Mouse (Mus musculus): ENCODE measurements at regions not wholly inside any gene's neighbourhood (a gene's known extent, or its start where the extent isn't known, plus 50 kb on each side); places are given as distances from the start of the nearest gene placed in this dataset.

DNA sequence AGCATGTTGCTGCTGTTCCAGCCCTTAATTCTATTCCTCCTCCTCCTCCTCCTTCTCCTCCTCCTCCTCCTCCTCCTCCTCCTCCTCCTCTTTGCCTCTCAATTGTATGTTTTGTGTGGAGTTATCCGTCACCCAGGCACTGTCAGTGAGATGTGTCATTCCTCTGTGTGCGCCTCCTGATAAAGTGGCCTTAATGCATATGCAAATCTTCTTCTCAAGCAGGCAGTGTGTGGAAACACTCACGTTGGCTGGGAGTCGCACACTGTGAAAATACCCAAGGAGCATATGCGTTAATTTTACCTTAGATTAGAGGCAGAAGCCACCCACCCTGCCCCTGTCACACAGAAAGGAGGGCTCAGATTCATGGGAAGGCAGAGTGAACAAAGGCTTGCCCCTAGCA lies 401.0 kb downstream of the Tshz3 start:
- Histone ChIP-seq H3K36me3 (no peaks in the 10 kb centered on the region), H3K4me1 (no peaks in the 10 kb centered on the region; the same call in 1 of the 2 replicates), H3K9me3 (replicated peaks) (no peaks in the 10 kb centered on the region), H3K4me3 (replicated peaks) (no peak overlapping the region), H3K27me3 (replicated peaks) (no peaks in the 10 kb centered on the region), H3K4me2 (no peak overlapping the region), H3K27ac (replicated peaks) (no peak overlapping the region), H3K9ac (replicated peaks) (no peak overlapping the region)
- WGBS = 19% methylated on average over 5 of the region's 5 CpGs
- no peak for ATAC-seq (ENCODE audit: low FRiP score)

DNA sequence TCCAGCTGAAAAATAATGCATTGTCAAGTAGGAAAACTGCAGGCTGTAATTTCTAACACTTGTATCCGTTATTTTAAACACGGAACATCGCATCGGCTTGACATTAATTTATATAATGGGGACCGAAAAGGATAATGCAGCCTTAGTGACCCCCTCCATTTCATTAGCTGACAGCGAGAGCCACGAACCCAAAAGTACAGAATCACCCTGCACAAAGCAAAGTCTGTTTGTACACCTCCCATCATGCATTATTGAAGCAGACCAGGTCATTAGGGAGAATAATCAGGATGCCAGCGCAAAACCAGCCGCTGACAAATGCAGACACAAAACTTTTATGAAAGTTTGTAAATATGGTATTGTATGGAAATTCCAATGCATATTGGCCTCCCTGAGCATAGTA lies 406.8 kb downstream of the Tshz3 start:
- H3K36me3 ChIP-seq = no peaks in the 10 kb centered on the region
- no peaks in the 10 kb centered on the region for H3K27me3 ChIP-seq (replicated peaks)
- H3K4me1 ChIP-seq = 0 out of 2 replicates have a peak, but pooled peaks cover 7% of the 10 kb centered on the region
- H3K4me3 ChIP-seq (replicated peaks) = no peak overlapping the region
- no peak overlapping the region for H3K9ac ChIP-seq (replicated peaks)
- ATAC-seq (ENCODE audit: low FRiP score) = no peak
- H3K9me3 ChIP-seq (replicated peaks) = no peaks in the 10 kb centered on the region
- 77% methylated on average over 9 of the region's 9 CpGs for WGBS
- no peak overlapping the region for H3K4me2 ChIP-seq
- no peak overlapping the region for H3K27ac ChIP-seq (replicated peaks)

- no peak for ATAC-seq (ENCODE audit: low FRiP score)
- Histone ChIP-seq H3K4me2 (no peak overlapping the region), H3K27me3 (replicated peaks) (no peaks in the 10 kb centered on the region), H3K9me3 (replicated peaks) (no peaks in the 10 kb centered on the region), H3K4me1 (0 out of 2 replicates have a peak, but pooled peaks cover 7% of the 10 kb centered on the region), H3K9ac (replicated peaks) (no peak overlapping the region), H3K36me3 (no peaks in the 10 kb centered on the region), H3K27ac (replicated peaks) (no peak overlapping the region), H3K4me3 (replicated peaks) (no peak overlapping the region)
- 82% methylated on average over 6 of the region's 6 CpGs for WGBS
Measured at GRCm38 (mm10) chr7:37111071-37111470, 413.2 kb downstream of the Tshz3 start.

GRCm38 (mm10) chr7:37120776-37121175 lies 422.9 kb downstream of the Tshz3 start:
- Histone ChIP-seq H3K27me3 (replicated peaks) (no peaks in the 10 kb centered on the region), H3K4me3 (replicated peaks) (no peak overlapping the region), H3K36me3 (no peaks in the 10 kb centered on the region), H3K9ac (replicated peaks) (no peak overlapping the region), H3K9me3 (replicated peaks) (no peaks in the 10 kb centered on the region), H3K4me2 (no peak overlapping the region), H3K27ac (replicated peaks) (no peak overlapping the region), H3K4me1 (no peaks in the 10 kb centered on the region)
- peak; percentile 86 for ATAC-seq (ENCODE audit: low FRiP score)
- whole genome bisulfite sequencing = 65% methylated on average over 4 of the region's 4 CpGs

GRCm38 (mm10) chr7:37140191-37140590 lies 442.3 kb downstream of the Tshz3 start:
- Histone ChIP-seq H3K4me1 (peaks cover 4% of the 10 kb centered on the region; the same call in 1 of the 2 replicates), H3K27me3 (replicated peaks) (no peaks in the 10 kb centered on the region), H3K27ac (replicated peaks) (no peak overlapping the region), H3K4me3 (replicated peaks) (no peak overlapping the region), H3K9me3 (replicated peaks) (no peaks in the 10 kb centered on the region), H3K36me3 (no peaks in the 10 kb centered on the region), H3K4me2 (no peak overlapping the region), H3K9ac (replicated peaks) (no peak overlapping the region)
- WGBS = 93% methylated on average over 12 of the region's 12 CpGs
- no peak for ATAC-seq (ENCODE audit: low FRiP score)

DNA sequence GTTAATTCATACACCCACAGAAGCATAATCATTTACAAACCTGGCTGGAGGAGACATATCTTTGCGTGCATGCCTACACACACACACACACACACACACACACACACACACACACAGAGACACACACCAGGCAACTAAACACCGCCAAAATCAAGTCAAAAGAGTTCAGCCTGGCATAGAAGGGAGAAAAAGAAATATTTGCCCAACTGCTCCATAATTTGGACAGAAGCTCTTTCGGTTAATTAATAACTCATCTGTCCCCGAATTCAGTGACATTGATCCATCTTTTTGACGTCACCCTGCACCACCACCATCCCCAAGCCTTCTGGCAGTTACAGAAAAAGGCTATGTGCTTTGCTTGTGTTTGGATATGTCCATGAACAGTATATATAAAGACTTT lies 444.9 kb downstream of the Tshz3 start:
- Histone ChIP-seq H3K36me3 (no peaks in the 10 kb centered on the region), H3K27ac (replicated peaks) (no peak overlapping the region), H3K27me3 (replicated peaks) (no peaks in the 10 kb centered on the region), H3K9me3 (replicated peaks) (no peaks in the 10 kb centered on the region), H3K9ac (replicated peaks) (no peak overlapping the region), H3K4me1 (peaks cover 11% of the 10 kb centered on the region), H3K4me2 (no peak overlapping the region), H3K4me3 (replicated peaks) (no peak overlapping the region)
- WGBS = 85% methylated on average over 5 of the region's 5 CpGs
- ATAC-seq (ENCODE audit: low FRiP score) = no peak

- Histone ChIP-seq H3K9ac (replicated peaks) (no peak overlapping the region), H3K36me3 (no peaks in the 10 kb centered on the region), H3K9me3 (replicated peaks) (no peaks in the 10 kb centered on the region), H3K4me1 (peaks cover 11% of the 10 kb centered on the region), H3K4me2 (no peak overlapping the region), H3K4me3 (replicated peaks) (no peak overlapping the region), H3K27ac (replicated peaks) (no peak overlapping the region), H3K27me3 (replicated peaks) (no peaks in the 10 kb centered on the region)
- WGBS = 31% methylated on average over 6 of the region's 6 CpGs
- no peak; the same call in 1 of the 2 replicates for ATAC-seq (ENCODE audit: low FRiP score)
Measured at GRCm38 (mm10) chr7:37144303-37144702, 446.4 kb downstream of the Tshz3 start.

- H3K9ac ChIP-seq (replicated peaks) = no peak overlapping the region
- WGBS = 52% methylated on average over 5 of the region's 5 CpGs
- peaks cover 11% of the 10 kb centered on the region for H3K4me1 ChIP-seq
- H3K27me3 ChIP-seq (replicated peaks) = no peaks in the 10 kb centered on the region
- no peaks in the 10 kb centered on the region for H3K9me3 ChIP-seq (replicated peaks)
- no peak for ATAC-seq (ENCODE audit: low FRiP score)
- H3K4me3 ChIP-seq (replicated peaks) = no peak overlapping the region
- no peaks in the 10 kb centered on the region for H3K36me3 ChIP-seq
- no peak overlapping the region for H3K4me2 ChIP-seq
- no peak overlapping the region for H3K27ac ChIP-seq (replicated peaks)
Measured at GRCm38 (mm10) chr7:37149711-37150110, 451.8 kb downstream of the Tshz3 start.

DNA sequence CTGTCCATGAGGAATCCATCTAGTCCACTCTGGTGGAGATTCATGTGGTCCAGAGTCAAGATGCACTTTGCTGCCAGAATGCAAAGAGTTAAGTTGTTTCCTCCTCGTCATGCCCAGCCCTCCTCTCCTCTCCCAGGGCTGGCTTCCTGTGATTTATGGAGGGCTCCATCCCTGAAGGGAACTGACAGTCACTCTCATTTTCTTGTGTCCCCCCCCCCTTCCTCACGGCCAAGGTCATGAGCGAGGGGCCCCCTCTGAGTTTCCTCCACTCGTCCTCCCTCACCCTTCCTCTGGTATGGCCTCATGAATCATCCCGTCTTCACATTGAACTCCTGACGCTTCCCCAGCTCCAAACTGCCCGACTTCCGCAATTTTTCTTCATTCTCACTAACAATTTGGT lies 461.9 kb downstream of the Tshz3 start:
- H3K4me2 ChIP-seq = no peak overlapping the region
- no peak overlapping the region for H3K27ac ChIP-seq (replicated peaks)
- no peak for ATAC-seq (ENCODE audit: low FRiP score)
- H3K36me3 ChIP-seq = no peaks in the 10 kb centered on the region
- no peaks in the 10 kb centered on the region for H3K9me3 ChIP-seq (replicated peaks)
- H3K9ac ChIP-seq (replicated peaks) = no peak overlapping the region
- H3K4me3 ChIP-seq (replicated peaks) = no peak overlapping the region
- H3K27me3 ChIP-seq (replicated peaks) = no peaks in the 10 kb centered on the region
- 43% methylated on average over 8 of the region's 8 CpGs for WGBS
- no peaks in the 10 kb centered on the region for H3K4me1 ChIP-seq

DNA sequence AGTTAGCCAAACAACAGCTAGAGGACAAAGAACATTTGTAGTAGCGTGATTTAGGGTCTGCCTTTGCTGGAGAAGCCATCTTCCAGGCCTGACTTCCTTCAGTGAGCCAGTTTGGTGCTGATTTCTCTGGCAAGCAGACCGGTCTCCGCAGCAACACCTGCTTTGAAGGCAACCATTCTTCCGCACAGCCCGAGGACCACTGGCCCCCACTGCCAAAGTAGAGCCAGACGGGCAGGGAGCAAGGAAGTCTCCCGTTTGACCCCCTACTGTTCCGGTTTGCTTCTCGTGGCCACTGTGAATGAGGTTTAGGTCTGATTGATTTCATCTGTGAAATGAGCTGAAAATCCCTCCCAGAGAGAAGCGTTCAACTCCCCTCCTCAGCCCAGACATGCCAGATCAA lies 471.0 kb downstream of the Tshz3 start:
- H3K9me3 ChIP-seq (replicated peaks) = no peaks in the 10 kb centered on the region
- no peaks in the 10 kb centered on the region for H3K36me3 ChIP-seq
- H3K27me3 ChIP-seq (replicated peaks) = no peaks in the 10 kb centered on the region
- WGBS = 38% methylated on average over 10 of the region's 10 CpGs
- H3K27ac ChIP-seq (replicated peaks) = no peak overlapping the region
- 0 out of 2 replicates have a peak, but pooled peaks cover 3% of the 10 kb centered on the region for H3K4me1 ChIP-seq
- no peak overlapping the region for H3K4me2 ChIP-seq
- no peak overlapping the region for H3K9ac ChIP-seq (replicated peaks)
- no peak; the same call in 1 of the 2 replicates for ATAC-seq (ENCODE audit: low FRiP score)
- no peak overlapping the region for H3K4me3 ChIP-seq (replicated peaks)

DNA sequence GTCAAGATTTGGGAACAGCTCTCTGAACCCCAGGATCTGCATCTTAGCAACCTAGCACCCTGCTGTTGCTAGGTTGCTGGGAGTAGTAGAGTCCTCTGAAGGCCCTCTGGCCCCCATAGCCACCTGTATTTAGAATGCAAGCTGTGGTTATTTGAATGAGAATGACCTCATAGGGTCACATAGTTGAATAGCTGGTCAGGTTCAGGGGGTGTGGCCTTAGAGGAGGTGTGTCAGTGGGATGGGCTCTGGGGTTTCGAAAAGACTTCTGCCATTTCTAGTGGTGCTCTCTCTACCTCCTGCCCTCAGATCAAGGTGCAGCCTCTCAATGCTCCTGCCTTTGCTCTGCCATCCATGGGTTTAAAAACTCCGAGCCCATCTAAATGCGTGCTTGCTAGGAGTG lies 477.8 kb downstream of the Tshz3 start:
- peaks cover 11% of the 10 kb centered on the region for H3K4me1 ChIP-seq
- H3K4me3 ChIP-seq (replicated peaks) = no peak overlapping the region
- no peak for ATAC-seq (ENCODE audit: low FRiP score)
- 86% methylated on average over 3 of the region's 3 CpGs for WGBS
- no peak overlapping the region for H3K27ac ChIP-seq (replicated peaks)
- H3K9ac ChIP-seq (replicated peaks) = no peak overlapping the region
- H3K36me3 ChIP-seq = no peaks in the 10 kb centered on the region
- no peak overlapping the region for H3K4me2 ChIP-seq
- H3K9me3 ChIP-seq (replicated peaks) = no peaks in the 10 kb centered on the region
- H3K27me3 ChIP-seq (replicated peaks) = no peaks in the 10 kb centered on the region

GRCm38 (mm10) chr7:37178256-37178655 lies 480.3 kb downstream of the Tshz3 start:
- Histone ChIP-seq H3K4me1 (peaks cover 19% of the 10 kb centered on the region), H3K27me3 (replicated peaks) (no peaks in the 10 kb centered on the region), H3K9ac (replicated peaks) (no peak overlapping the region), H3K4me2 (no peak overlapping the region), H3K27ac (replicated peaks) (no peak overlapping the region), H3K9me3 (replicated peaks) (no peaks in the 10 kb centered on the region), H3K4me3 (replicated peaks) (no peak overlapping the region), H3K36me3 (no peaks in the 10 kb centered on the region)
- ATAC-seq (ENCODE audit: low FRiP score) = no peak
- WGBS = 67% methylated on average over 4 of the region's 4 CpGs

DNA sequence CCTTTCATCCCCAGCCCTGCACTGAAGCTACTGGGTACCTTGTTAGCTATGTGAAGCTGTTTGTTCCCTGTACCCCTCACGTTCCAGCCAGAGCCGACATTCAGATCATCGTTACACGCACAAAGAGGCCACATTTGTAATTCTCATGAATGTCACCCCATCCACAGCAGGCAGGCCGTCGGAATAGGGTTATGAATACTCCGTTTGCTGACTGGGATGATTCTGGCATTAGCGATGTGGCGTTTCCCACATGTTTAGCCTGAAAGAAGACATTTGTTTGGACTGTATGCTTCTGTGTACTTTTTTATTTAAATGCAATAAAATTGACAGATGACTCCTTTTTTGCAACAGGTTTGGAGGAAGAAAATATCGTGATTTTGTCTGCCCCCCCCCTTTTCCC lies 482.0 kb downstream of the Tshz3 start:
- 13% methylated on average over 10 of the region's 10 CpGs for whole genome bisulfite sequencing
- Histone ChIP-seq H3K9ac (replicated peaks) (no peak overlapping the region), H3K27ac (replicated peaks) (no peak overlapping the region), H3K36me3 (no peaks in the 10 kb centered on the region), H3K27me3 (replicated peaks) (no peaks in the 10 kb centered on the region), H3K9me3 (replicated peaks) (no peaks in the 10 kb centered on the region), H3K4me2 (peak overlapping the region; percentile 37), H3K4me3 (replicated peaks) (no peak overlapping the region), H3K4me1 (peaks cover 19% of the 10 kb centered on the region)
- ATAC-seq (ENCODE audit: low FRiP score) = 0 out of 2 replicates have a peak, but pooled peaks have one; percentile 21

Measured in neural tube, embryonic 15.5 days (tissue).